Mouse (Mus musculus) megakaryocyte, embryonic 14.5 days (primary cell): ENCODE measurements around the gene Agfg2.

Experiments
- FLI1 ChIP-seq: IDR thresholded peaks from 2 replicates; pipeline ENCODE4 v1.6.1; 2012; ENCODE audit warnings: low read length, inconsistent platforms, mixed read lengths
- GATA1 ChIP-seq: IDR thresholded peaks from 3 replicates; pipeline ENCODE4 v1.6.1; 2012; ENCODE audit warnings: mixed read lengths, low read length, inconsistent platforms, borderline replicate concordance

DNA sequence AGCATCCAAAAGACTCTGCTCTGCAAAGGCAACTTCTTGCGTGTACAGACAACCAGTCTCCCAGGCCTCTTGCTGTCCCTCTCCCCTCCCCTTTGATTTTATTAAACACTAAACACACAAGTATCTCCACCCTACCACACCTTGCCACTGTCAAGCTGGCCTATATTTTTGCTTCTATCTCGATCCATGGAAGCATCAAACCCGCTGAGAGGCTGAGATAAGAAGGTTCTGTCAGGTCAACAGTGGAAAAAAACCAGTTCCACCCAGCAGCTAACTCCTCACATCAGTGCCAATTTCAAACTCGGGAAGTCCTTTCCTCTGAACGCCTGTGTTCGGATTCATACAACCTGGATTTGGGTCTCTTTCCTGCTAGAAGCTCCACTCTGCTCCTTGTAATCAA, 11.5 kb downstream of the Agfg2 start:
- TF ChIP-seq GATA1 (no peak), FLI1 (no peak)
